Mouse (Mus musculus): ENCODE measurements around the gene Golga3. TPM values are rescaled to one million over a fixed set of nuclear protein-coding genes. Genes with fewer than 3 reads are reported as not detected.

Golga3 gene
- 10 to 100 TPM; 22.5 to 25.0 TPM for polyA plus RNA-seq (2017; shearing (Covaris generic))

GRCm38 (mm10) chr5:110176362-110177020, at the start of gene Golga3:
Gene Golga3 (plus strand): TSS chr5:110176701.

GRCm38 (mm10) chr5:110135293-110136086, 41.0 kb upstream of the Golga3 start, which contains the start of gene Chfr:
Gene Chfr (plus strand): TSS chr5:110135842.

GRCm38 (mm10) chr5:110230780-110231461, 54.4 kb downstream of the Golga3 start, which contains the start of gene Ankle2:
Gene Ankle2 (plus strand): TSS chr5:110231004.

GRCm38 (mm10) chr5:110269141-110270101, 92.9 kb downstream of the Golga3 start, which contains the start of gene Pgam5:
Gene Pgam5 (minus strand): TSS chr5:110269913.

Other genes with a start within 250 kb of the Golga3 start
- 10 to 100 TPM; 23.6 to 25.6 TPM for gene Zfp932, start 180.2 kb upstream of the Golga3 start, polyA plus RNA-seq (2017; shearing (Covaris generic))
- gene Gm17655, start 104.2 kb upstream of the Golga3 start, polyA plus RNA-seq (2017; shearing (Covaris generic)) = 10 to 100 TPM in 1 of 2 experiments, 1 to 10 TPM in 1; 9.2 to 11.5 TPM
- gene Gm35315, start 82.3 kb upstream of the Golga3 start, polyA plus RNA-seq (2017; shearing (Covaris generic)) = 1 to 10 TPM; 2.2 TPM
- 1 to 10 TPM; 3.0 to 3.3 TPM for gene Plcxd1, start 76.7 kb upstream of the Golga3 start, polyA plus RNA-seq (2017; shearing (Covaris generic))
- 10 to 100 TPM; 54.7 to 58.9 TPM for gene Gtpbp6, start 68.5 kb upstream of the Golga3 start, polyA plus RNA-seq (2017; shearing (Covaris generic))
- 1 to 10 TPM; 3.8 TPM for gene Zfp605, start 66.6 kb upstream of the Golga3 start, polyA plus RNA-seq (2017; shearing (Covaris generic))
- 10 to 100 TPM; 82.8 to 85.1 TPM for gene Chfr, start 40.9 kb upstream of the Golga3 start, polyA plus RNA-seq (2017; shearing (Covaris generic))
- gene Ankle2, start 54.3 kb downstream of the Golga3 start, polyA plus RNA-seq (2017; shearing (Covaris generic)) = 10 to 100 TPM; 42.5 to 44.7 TPM
- gene Pgam5, start 93.2 kb downstream of the Golga3 start, polyA plus RNA-seq (2017; shearing (Covaris generic)) = 10 to 100 TPM; 52.1 to 68.5 TPM
- 1 to 10 TPM; 2.1 to 6.4 TPM for gene Pxmp2, start 109.5 kb downstream of the Golga3 start, polyA plus RNA-seq (2017; shearing (Covaris generic))
- gene Pole, start 109.6 kb downstream of the Golga3 start, polyA plus RNA-seq (2017; shearing (Covaris generic)) = 1 to 10 TPM; 5.5 to 8.0 TPM
- gene P2rx2, start 166.5 kb downstream of the Golga3 start, polyA plus RNA-seq (2017; shearing (Covaris generic)) = not detected
- not detected for gene Lrcol1, start 168.0 kb downstream of the Golga3 start, polyA plus RNA-seq (2017; shearing (Covaris generic))

Data from activated CD4-positive, CD25-positive, alpha-beta regulatory T cell (primary cell).